Mouse (Mus musculus): ENCODE measurements at regions not wholly inside any gene's neighbourhood (a gene's known extent, or its start where the extent isn't known, plus 50 kb on each side); places are given as distances from the start of the nearest gene placed in this dataset.

- no peak overlapping the region for H3K27ac ChIP-seq
Observed at GRCm38 (mm10) chr5:7517520-7518181, 173.1 kb upstream of the Zfp804b start.

DNA sequence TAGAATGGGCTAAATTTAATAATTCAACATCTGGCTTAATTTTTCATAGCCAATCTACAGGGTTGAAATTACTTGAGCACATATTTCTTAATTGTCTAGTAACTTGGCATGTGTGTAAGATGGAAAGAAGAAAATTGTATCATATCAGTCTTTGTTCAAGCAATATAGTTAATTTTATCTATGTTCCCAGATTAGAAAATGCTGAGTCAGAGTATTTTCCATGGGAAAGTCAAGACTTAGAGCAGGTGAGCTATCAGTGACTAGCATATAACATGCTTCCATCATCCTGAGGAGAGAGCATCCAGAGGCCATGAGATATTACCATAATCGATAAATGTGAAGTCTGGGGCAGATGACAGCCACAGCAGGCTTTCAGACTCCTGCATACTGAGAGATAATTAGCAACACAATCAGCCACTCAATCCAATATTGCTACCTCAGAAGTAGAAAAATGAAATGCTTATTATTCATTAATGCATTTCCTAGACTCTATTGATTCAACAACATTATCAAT lies 188.2 kb upstream of the Zfp804b start:
- Histone ChIP-seq H3K9me3 (replicated peaks; ENCODE audit: low read length) (no peaks in the 10 kb centered on the region), H3K36me3 (ENCODE audit: insufficient read depth, low read length) (no peaks in the 10 kb centered on the region), H3K4me3 (replicated peaks; ENCODE audit: low read depth, low read length) (no peak overlapping the region), H3K4me2 (ENCODE audit: low read length) (no peak overlapping the region), H3K27me3 (ENCODE audit: insufficient read depth, low read length) (no peaks in the 10 kb centered on the region), H3K9ac (ENCODE audit: low read depth, low read length) (no peak overlapping the region), H3K27ac (no peak overlapping the region), H3K4me1 (replicated peaks; ENCODE audit: insufficient read depth, low read length) (no peaks in the 10 kb centered on the region)
- 81% methylated on average over 1 of the region's 1 CpGs for WGBS
- TF ChIP-seq CTCF (IDR thresholded peaks at IDR 0.05; ENCODE audit: low read depth), result no peak
- no peak for DNase-seq (ENCODE audit: low spot score)
- no peak for ATAC-seq (replicated peaks; ENCODE audit: low FRiP score, low read depth)

More at GRCm38 (mm10) chr5:7517520-7518181, 173.1 kb upstream of the Zfp804b start:
- WGBS, result 22% methylated on average over 3 of the region's 3 CpGs
- no peaks in the 10 kb centered on the region for H3K9me3 ChIP-seq (replicated peaks; ENCODE audit: low read length)
- H3K9ac ChIP-seq (ENCODE audit: low read depth, low read length), result no peak overlapping the region
- DNase-seq (ENCODE audit: low spot score), result no peak
- TF ChIP-seq CTCF (IDR thresholded peaks at IDR 0.05; ENCODE audit: low read depth), result no peak
- ATAC-seq (replicated peaks; ENCODE audit: low FRiP score, low read depth), result no peak
- H3K4me1 ChIP-seq (replicated peaks; ENCODE audit: insufficient read depth, low read length), result no peaks in the 10 kb centered on the region
- H3K36me3 ChIP-seq (ENCODE audit: insufficient read depth, low read length), result no peaks in the 10 kb centered on the region
- no peak overlapping the region for H3K4me2 ChIP-seq (ENCODE audit: low read length)
- no peak overlapping the region for H3K4me3 ChIP-seq (replicated peaks; ENCODE audit: low read depth, low read length)
- no peaks in the 10 kb centered on the region for H3K27me3 ChIP-seq (ENCODE audit: insufficient read depth, low read length)

DNA sequence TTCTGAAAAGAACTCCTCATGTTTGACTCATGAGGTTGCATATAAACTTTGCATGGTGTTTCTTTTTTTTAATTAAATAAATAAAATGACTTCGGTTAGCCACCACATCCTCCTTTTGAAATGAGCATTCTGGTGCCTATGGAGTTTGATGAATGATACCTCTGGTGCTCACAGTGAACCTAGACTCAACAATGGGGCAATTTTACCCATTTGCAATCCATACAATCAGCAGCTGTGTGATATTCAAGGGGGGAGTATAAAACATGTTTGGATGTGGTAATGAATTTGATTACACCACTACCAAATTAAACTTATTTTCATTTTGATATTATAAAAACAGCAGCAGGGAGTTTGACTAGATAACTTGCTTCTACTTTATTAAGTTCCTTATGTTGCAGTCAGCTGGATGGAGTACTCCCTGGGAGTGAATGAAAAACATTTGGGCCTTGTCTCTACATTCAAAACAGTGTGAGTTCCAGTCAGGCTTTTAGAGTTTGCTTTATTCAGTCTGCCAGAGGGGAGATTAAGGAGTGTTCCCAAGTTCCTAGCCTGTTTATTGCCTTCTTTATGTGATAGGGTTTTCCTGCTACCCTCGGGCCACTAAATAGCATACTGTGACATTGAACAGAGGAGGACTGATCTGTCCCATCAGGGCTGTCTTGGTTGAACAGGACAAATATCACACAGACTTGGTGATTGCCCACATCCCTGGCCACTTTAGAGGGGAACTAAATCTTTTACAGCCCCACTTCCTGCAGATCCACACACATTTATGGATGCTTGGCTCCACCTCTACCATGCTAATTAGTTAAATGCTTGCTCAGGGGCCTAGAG lies 195.5 kb upstream of the Zfp804b start:
- H3K4me3 ChIP-seq (replicated peaks; ENCODE audit: low read depth, low read length), result no peak overlapping the region
- H3K4me1 ChIP-seq (replicated peaks; ENCODE audit: insufficient read depth, low read length), result no peaks in the 10 kb centered on the region
- H3K4me2 ChIP-seq (ENCODE audit: low read length), result no peak overlapping the region
- no peaks in the 10 kb centered on the region for H3K9me3 ChIP-seq (replicated peaks; ENCODE audit: low read length)
- TF ChIP-seq CTCF (IDR thresholded peaks at IDR 0.05; ENCODE audit: low read depth), result no peak
- H3K9ac ChIP-seq (ENCODE audit: low read depth, low read length), result no peak overlapping the region
- no peaks in the 10 kb centered on the region for H3K27me3 ChIP-seq (ENCODE audit: insufficient read depth, low read length)
- no peaks in the 10 kb centered on the region for H3K36me3 ChIP-seq (ENCODE audit: insufficient read depth, low read length)
- H3K27ac ChIP-seq, result no peak overlapping the region
- peak; percentile 0 for DNase-seq (ENCODE audit: low spot score)
- 38% methylated on average over 2 of the region's 2 CpGs for WGBS
- no peak for ATAC-seq (replicated peaks; ENCODE audit: low FRiP score, low read depth)

GRCm38 (mm10) chr5:7540646-7541038 lies 196.1 kb upstream of the Zfp804b start:
- Histone ChIP-seq H3K27ac (no peak overlapping the region), H3K9ac (ENCODE audit: low read depth, low read length) (no peak overlapping the region), H3K4me3 (replicated peaks; ENCODE audit: low read depth, low read length) (no peak overlapping the region), H3K4me2 (ENCODE audit: low read length) (no peak overlapping the region), H3K9me3 (replicated peaks; ENCODE audit: low read length) (no peaks in the 10 kb centered on the region), H3K4me1 (replicated peaks; ENCODE audit: insufficient read depth, low read length) (no peaks in the 10 kb centered on the region), H3K27me3 (ENCODE audit: insufficient read depth, low read length) (no peaks in the 10 kb centered on the region), H3K36me3 (ENCODE audit: insufficient read depth, low read length) (no peaks in the 10 kb centered on the region)
- WGBS, result 57% methylated on average over 4 of the region's 4 CpGs
- no peak for ATAC-seq (replicated peaks; ENCODE audit: low FRiP score, low read depth)
- DNase-seq (ENCODE audit: low spot score), result peak; percentile 39
- no peak for TF ChIP-seq CTCF (IDR thresholded peaks at IDR 0.05; ENCODE audit: low read depth)

DNA sequence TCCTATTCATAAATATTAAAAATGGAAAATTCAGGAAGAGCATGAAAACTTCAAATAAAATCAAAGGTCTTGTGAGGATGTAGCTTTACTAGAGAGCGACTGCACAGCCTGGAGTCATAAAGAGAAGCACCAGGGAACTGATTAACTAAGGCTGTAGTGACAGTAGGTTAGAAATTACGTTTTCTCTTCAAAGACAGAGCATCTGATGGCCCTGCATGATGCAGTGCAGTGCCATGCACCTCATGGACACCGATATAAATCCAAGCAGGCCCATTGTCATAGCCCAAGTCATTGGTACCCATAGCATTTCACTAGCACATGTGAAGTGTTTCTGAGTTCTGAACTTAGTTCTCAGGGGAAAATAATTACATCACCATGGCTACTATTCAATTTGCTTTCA lies 199.3 kb upstream of the Zfp804b start:
- no peaks in the 10 kb centered on the region for H3K4me1 ChIP-seq (replicated peaks; ENCODE audit: insufficient read depth, low read length)
- no peak for TF ChIP-seq CTCF (IDR thresholded peaks at IDR 0.05; ENCODE audit: low read depth)
- no peak for DNase-seq (ENCODE audit: low spot score)
- no peaks in the 10 kb centered on the region for H3K36me3 ChIP-seq (ENCODE audit: insufficient read depth, low read length)
- no peak overlapping the region for H3K9ac ChIP-seq (ENCODE audit: low read depth, low read length)
- no peaks in the 10 kb centered on the region for H3K9me3 ChIP-seq (replicated peaks; ENCODE audit: low read length)
- 55% methylated on average over 3 of the region's 3 CpGs for WGBS
- no peak for ATAC-seq (replicated peaks; ENCODE audit: low FRiP score, low read depth)
- H3K27ac ChIP-seq, result no peak overlapping the region
- H3K4me3 ChIP-seq (replicated peaks; ENCODE audit: low read depth, low read length), result no peak overlapping the region
- no peaks in the 10 kb centered on the region for H3K27me3 ChIP-seq (ENCODE audit: insufficient read depth, low read length)
- no peak overlapping the region for H3K4me2 ChIP-seq (ENCODE audit: low read length)

DNA sequence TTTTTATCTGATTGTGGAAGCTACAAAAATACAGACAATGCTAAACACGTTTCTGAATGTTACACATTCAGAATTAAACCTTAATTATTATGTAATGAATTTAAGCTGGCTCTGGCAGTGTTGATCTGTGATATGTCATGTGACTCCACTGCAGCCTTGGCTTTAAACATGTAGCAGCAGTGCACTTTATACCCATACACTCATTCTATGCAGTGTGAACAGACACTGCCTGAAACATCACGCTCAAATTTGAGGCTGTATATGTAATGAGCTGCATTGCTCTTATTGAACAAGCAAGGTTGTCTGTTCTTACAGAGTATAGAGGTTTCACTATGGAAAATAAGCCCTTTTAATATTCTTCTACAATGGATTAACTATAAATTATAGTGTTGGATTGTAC lies 235.9 kb upstream of the Zfp804b start:
- Histone ChIP-seq H3K4me3 (replicated peaks; ENCODE audit: low read depth, low read length) (no peak overlapping the region), H3K4me2 (ENCODE audit: low read length) (no peak overlapping the region), H3K27me3 (ENCODE audit: insufficient read depth, low read length) (no peaks in the 10 kb centered on the region), H3K27ac (no peak overlapping the region), H3K9me3 (replicated peaks; ENCODE audit: low read length) (no peaks in the 10 kb centered on the region), H3K36me3 (ENCODE audit: insufficient read depth, low read length) (no peaks in the 10 kb centered on the region), H3K9ac (ENCODE audit: low read depth, low read length) (no peak overlapping the region), H3K4me1 (replicated peaks; ENCODE audit: insufficient read depth, low read length) (no peaks in the 10 kb centered on the region)
- 66% methylated on average over 2 of the region's 2 CpGs for WGBS
- no peak for ATAC-seq (replicated peaks; ENCODE audit: low FRiP score, low read depth)
- TF ChIP-seq CTCF (IDR thresholded peaks at IDR 0.05; ENCODE audit: low read depth), result no peak
- DNase-seq (ENCODE audit: low spot score), result no peak
